Mouse (Mus musculus): ENCODE data around the gene Zbtb3. TPM values are rescaled to one million over a fixed set of nuclear protein-coding genes. Genes with fewer than 3 reads are reported as not detected.

The Zbtb3 gene
- total and polyA plus RNA-seq, 3 experiments: 1.2 to 2.5 (median 2.2) TPM

- peak; percentile 89 for TF ChIP-seq TCF12 (IDR thresholded peaks at IDR 0.05; ENCODE audit: low read depth, low read length)
- TF ChIP-seq RCOR1 (conservative IDR thresholded peaks at IDR 0.05; ENCODE audit: low read depth, low read length): no peak
- TF ChIP-seq CTCF (conservative IDR thresholded peaks at IDR 0.05 in 1 of 2, IDR thresholded peaks at IDR 0.05 in 1 of 2; ENCODE audit: low read depth in 2 of 2, low read length in 2 of 2): no peak
- TF ChIP-seq MAX (IDR thresholded peaks at IDR 0.05; ENCODE audit: low read length): peak; percentile 43
- TF ChIP-seq ZMIZ1 (IDR thresholded peaks at IDR 0.05; ENCODE audit: low read depth, low read length): peak; percentile 92
- TF ChIP-seq TBP (conservative IDR thresholded peaks at IDR 0.05; ENCODE audit: low read depth, low read length): peak; percentile 80
- TF ChIP-seq PAX5 (IDR thresholded peaks at IDR 0.05; ENCODE audit: low read length): no peak
- TF ChIP-seq ZC3H11A (IDR thresholded peaks at IDR 0.05; ENCODE audit: low read depth, low read length): no peak
- peak; percentile 91 for TF ChIP-seq NELFE (IDR thresholded peaks at IDR 0.05; ENCODE audit: low read depth, low read length)
- peak; percentile 33; the same call in 1 of the 2 replicates for TF ChIP-seq E2F4 (IDR thresholded peaks at IDR 0.05; ENCODE audit: insufficient replicate concordance, low read depth, low read length)
- TF ChIP-seq UBTF (IDR thresholded peaks at IDR 0.05; ENCODE audit: low read depth, low read length): no peak
- TF ChIP-seq JUND (conservative IDR thresholded peaks at IDR 0.05; ENCODE audit: low read depth, low read length): no peak
- no peak for TF ChIP-seq MYC (IDR thresholded peaks at IDR 0.05; ENCODE audit: low read depth, low read length)
- TF ChIP-seq POLR2A (IDR thresholded peaks at IDR 0.05; ENCODE audit: low read depth, low read length): peak; percentile 90
- TF ChIP-seq MEF2A (IDR thresholded peaks at IDR 0.05; ENCODE audit: borderline replicate concordance, low read depth, low read length): peak; percentile 14; the same call in 1 of the 2 replicates
- peak; percentile 85 for TF ChIP-seq CHD2 (IDR thresholded peaks at IDR 0.05; ENCODE audit: low read length)
- TF ChIP-seq ZKSCAN1 (IDR thresholded peaks at IDR 0.05; ENCODE audit: borderline replicate concordance, low read depth, low read length): no peak
- TF ChIP-seq HCFC1 (IDR thresholded peaks at IDR 0.05; ENCODE audit: low read depth, low read length): peak; percentile 72
Measured at GRCm38 (mm10) chr19:8818801-8819595, 16.6 kb downstream of the Zbtb3 start, which contains the start of gene Ttc9c (continued).

GRCm38 (mm10) chr19:8819596-8820423 lies 17.5 kb downstream of the Zbtb3 start, which contains the start of gene Hnrnpul2:
Gene Hnrnpul2 (plus strand): TSS chr19:8820010.
- H3K27ac ChIP-seq (ENCODE audit: insufficient read depth, low read depth): peak within 1 kb of the TSS; percentile 98
- H3K9ac ChIP-seq (ENCODE audit: insufficient read depth, low read depth): peak within 1 kb of the TSS; percentile 95
- H3K4me1 ChIP-seq (ENCODE audit: control insufficient read depth in 1 of 2, insufficient read depth in 2 of 2): peaks cover 10 to 34% of the 10 kb centered on the region in 2 experiments
- H3K4me2 ChIP-seq (ENCODE audit: insufficient read depth, low read depth, poor library complexity, severe bottlenecking): peak within 1 kb of the TSS; percentile 93; the same call in 1 of the 2 replicates
- in situ Hi-C loops (cut with MboI; ENCODE audit: low pct_ligation_motif_present, low pct_unique_long_range_greater_than_20kb, low sequenced_read_pairs): no loop called here
- H3K27me3 ChIP-seq (replicated peaks): no peaks in the 10 kb centered on the region
- peaks cover 31 to 47% of the 10 kb centered on the region in 2 experiments for H3K36me3 ChIP-seq (replicated peaks in 1 of 2; ENCODE audit: control insufficient read depth in 1 of 2, insufficient read depth in 1 of 2, low read length in 1 of 2)
- H3K4me3 ChIP-seq (replicated peaks in 1 of 3; ENCODE audit: low read depth in 2 of 3, low read length in 2 of 3, poor library complexity in 1 of 3): peak within 1 kb of the TSS; percentile 96 to 98 (median 96)
- DNase-seq (ENCODE audit: extremely low read depth): peak; percentile 98
- dilution Hi-C loops (cut with MboI; ENCODE audit: extremely low pct_ligation_motif_present, extremely low pct_unique_long_range_greater_than_20kb, low sequenced_read_pairs): no loop called here
- peaks cover 73% of the 10 kb centered on the region for H3K79me2 ChIP-seq (replicated peaks; ENCODE audit: control insufficient read depth, extremely low read depth, insufficient read depth, poor library complexity, severe bottlenecking)
- H3K9me3 ChIP-seq (replicated peaks; ENCODE audit: low read length): no peaks in the 10 kb centered on the region
- TF ChIP-seq POLR2AphosphoS2 (IDR thresholded peaks at IDR 0.05; ENCODE audit: low read depth, low read length) (no peak), BHLHE40 (IDR thresholded peaks at IDR 0.05; ENCODE audit: low read depth, low read length) (peak; percentile 35), USF1 (IDR thresholded peaks at IDR 0.05; ENCODE audit: low read depth, low read length) (no peak), ZKSCAN1 (IDR thresholded peaks at IDR 0.05; ENCODE audit: borderline replicate concordance, low read depth, low read length) (no peak), MAFK (IDR thresholded peaks at IDR 0.05; ENCODE audit: insufficient replicate concordance, low read length) (no peak), EP300 (IDR thresholded peaks at IDR 0.05; ENCODE audit: low read length) (no peak), TCF12 (IDR thresholded peaks at IDR 0.05; ENCODE audit: low read depth, low read length) (peak; percentile 77; the same call in 1 of the 2 replicates), RAD21 (IDR thresholded peaks at IDR 0.05; ENCODE audit: low read depth, low read length) (no peak), CHD2 (IDR thresholded peaks at IDR 0.05; ENCODE audit: low read length) (no peak; the same call in 1 of the 2 replicates), MYC (IDR thresholded peaks at IDR 0.05; ENCODE audit: low read depth, low read length) (no peak), PAX5 (IDR thresholded peaks at IDR 0.05; ENCODE audit: low read length) (no peak), MEF2A (IDR thresholded peaks at IDR 0.05; ENCODE audit: borderline replicate concordance, low read depth, low read length) (no peak), JUND (conservative IDR thresholded peaks at IDR 0.05; ENCODE audit: low read depth, low read length) (no peak), SMC3 (IDR thresholded peaks at IDR 0.05; ENCODE audit: low read depth, low read length) (no peak), NRF1 (IDR thresholded peaks at IDR 0.05; ENCODE audit: low read depth, low read length) (peak; percentile 88), UBTF (IDR thresholded peaks at IDR 0.05; ENCODE audit: low read depth, low read length) (peak; percentile 59; the same call in 1 of the 2 replicates), ETS1 (conservative IDR thresholded peaks at IDR 0.05; ENCODE audit: low read depth, low read length) (no peak; the same call in 1 of the 2 replicates), HCFC1 (IDR thresholded peaks at IDR 0.05; ENCODE audit: low read depth, low read length) (peak; percentile 71), MAZ (IDR thresholded peaks at IDR 0.05; ENCODE audit: low read depth, low read length) (peak; percentile 25; the same call in 1 of the 2 replicates), ZNF384 (IDR thresholded peaks at IDR 0.05; ENCODE audit: low read depth, low read length) (no peak), JUN (IDR thresholded peaks at IDR 0.05; ENCODE audit: insufficient read depth, low read depth, low read length) (no peak), KAT2A (IDR thresholded peaks at IDR 0.05; ENCODE audit: insufficient replicate concordance, low read length) (no peak), MXI1 (IDR thresholded peaks at IDR 0.05; ENCODE audit: low read depth, low read length) (peak; percentile 83)
